Mouse (Mus musculus): ENCODE measurements at regions not wholly inside any gene's neighbourhood (a gene's known extent, or its start where the extent isn't known, plus 50 kb on each side); places are given as distances from the start of the nearest gene placed in this dataset.
A peak's percentile ranks its signal among the peaks of the same experiment; 100 is the strongest.

DNA sequence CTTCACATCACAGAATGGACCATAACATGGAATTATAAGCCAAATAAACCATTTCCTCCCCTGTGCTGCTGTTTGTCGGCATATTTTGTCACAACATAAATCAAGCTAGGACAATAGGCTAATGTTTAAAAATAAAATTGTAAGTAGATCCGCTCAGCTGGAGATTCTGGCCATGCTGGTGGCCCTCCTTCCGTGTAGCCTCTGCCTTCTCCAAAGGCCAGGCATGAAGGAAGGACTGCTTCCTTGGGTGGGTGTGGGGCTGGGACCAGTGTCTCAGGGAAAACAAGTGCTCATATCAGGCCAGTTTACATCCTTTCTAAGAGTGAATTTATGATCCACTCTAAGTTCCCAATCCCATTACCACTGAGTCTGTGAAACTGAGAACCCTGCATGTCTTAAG lies 206.3 kb upstream of the Ppp2r2d start:
- no peak for ATAC-seq (ENCODE audit: low TSS enrichment)

- no peak for ATAC-seq (ENCODE audit: low TSS enrichment)
These were observed 219.8 kb upstream of the Ppp2r2d start for GRCm38 (mm10) chr7:138626061-138626460.

DNA sequence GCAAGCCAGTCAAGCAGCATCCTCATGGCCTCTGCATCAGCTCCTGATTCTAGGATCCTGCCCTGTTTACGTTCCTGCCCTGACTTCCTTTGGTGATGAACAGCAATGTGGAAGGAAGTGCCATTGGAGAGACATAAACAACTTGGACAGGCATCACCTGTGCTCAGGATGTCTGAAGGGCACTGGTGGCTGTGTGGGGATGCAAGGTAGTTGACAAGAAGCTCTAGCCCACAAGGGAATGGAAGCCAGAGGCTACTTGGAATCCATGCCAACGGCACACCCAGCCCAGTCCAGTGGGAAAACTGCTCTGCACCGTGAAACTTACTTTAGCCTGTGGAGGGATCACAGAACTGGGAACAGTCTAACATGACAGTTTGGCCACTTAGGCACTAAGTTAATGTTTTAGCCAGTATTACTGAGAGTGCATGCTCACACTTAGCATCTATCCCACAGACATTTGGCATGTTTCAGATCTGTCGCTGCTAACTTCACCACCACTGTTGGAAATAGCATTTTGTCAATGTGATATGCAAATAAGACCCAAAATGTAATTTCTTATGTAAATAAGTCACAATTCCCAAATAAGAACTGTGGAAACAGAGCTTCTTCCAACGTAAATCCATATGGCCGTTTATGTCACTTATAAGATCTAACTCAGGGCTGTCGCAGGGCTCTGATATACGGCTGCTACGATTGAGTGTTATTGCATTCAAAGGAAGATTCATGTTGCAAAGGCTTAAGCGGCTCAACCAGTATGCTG lies 223.5 kb upstream of the Tcerg1l start:
- peak; percentile 60 for ATAC-seq (ENCODE audit: low TSS enrichment)

- peak; percentile 73 for ATAC-seq (ENCODE audit: low TSS enrichment)
These were observed 222.7 kb upstream of the Tcerg1l start for GRCm38 (mm10) chr7:138620080-138620684.

DNA sequence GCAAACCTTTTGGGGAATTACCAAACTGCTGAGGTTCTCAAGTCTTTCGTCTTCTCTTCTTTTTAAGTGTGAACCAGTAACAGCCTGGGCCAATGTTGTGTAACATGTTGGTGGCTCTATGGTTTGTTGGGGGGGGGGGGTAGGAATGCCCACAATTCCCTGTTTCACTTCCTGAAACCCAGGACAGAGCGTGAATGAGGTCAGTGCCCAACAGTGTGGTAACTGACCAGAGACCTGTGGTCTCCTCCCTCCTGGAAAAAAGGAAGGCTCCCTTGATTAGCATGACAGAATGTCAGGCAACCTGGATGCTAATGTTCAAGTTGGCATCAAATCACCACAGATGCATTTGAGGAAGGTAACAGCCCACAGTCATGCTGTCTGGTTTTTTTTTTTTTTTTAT lies 218.9 kb upstream of the Tcerg1l start:
- no peak for ATAC-seq (ENCODE audit: low TSS enrichment)

- no peak for ATAC-seq (ENCODE audit: low TSS enrichment)
These were observed 212.1 kb upstream of the Tcerg1l start for GRCm38 (mm10) chr7:138609605-138610004.

DNA sequence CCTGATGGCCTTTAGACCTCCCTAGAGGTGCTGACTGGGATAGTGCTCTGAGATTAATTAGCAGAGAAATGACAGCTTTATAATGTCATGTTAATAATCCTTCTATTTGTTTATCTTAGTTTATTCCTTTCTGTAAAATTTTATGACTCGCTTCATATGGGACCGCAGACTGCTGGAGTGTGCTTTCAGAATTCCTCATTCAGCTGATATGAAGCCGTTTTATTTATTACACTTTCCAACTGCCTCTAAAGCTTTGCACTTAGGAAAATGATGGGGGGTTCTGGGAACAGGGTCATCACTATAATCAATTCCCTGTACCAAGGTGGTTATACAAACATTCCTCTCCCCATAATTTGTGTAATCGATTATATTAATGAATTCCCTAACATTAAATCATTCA lies 211.6 kb upstream of the Tcerg1l start:
- ATAC-seq (ENCODE audit: low TSS enrichment): no peak

DNA sequence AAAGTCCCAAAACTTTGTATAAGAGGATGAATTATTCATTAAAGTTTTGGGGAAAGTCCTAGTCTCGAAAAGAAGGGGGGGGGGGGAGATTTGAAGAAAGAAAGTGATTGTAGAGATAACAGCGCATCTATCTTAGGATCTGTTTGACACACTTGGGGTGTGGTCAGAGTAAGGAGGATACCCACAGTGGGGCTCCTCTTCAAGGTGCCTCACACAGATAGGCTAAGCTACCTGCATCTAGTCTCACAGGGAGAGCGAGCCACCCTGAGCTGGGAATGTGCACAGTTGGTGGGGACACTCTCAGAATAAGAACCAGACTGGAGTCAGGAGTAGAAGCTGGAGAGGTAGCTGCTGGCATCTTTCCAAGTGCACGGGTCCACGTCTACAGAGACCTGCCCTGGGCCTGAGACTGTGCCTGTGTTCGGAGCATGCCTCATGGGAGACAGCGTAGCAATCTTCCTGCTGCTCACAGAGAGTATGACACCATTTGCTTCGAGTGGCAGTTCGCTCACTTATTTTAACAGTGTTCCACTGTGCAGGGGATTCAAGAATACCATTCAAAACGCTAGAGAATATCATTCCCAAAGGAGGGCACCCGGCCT lies 208.9 kb upstream of the Tcerg1l start:
- ATAC-seq (ENCODE audit: low TSS enrichment): no peak

- ATAC-seq (ENCODE audit: low TSS enrichment): no peak
These were observed 208.4 kb upstream of the Tcerg1l start for GRCm38 (mm10) chr7:138605923-138606322.

- no peak for ATAC-seq (ENCODE audit: low TSS enrichment)
These were observed 204.2 kb upstream of the Tcerg1l start for GRCm38 (mm10) chr7:138601749-138602148.

- ATAC-seq (ENCODE audit: low TSS enrichment): no peak
These were observed 195.8 kb upstream of the Tcerg1l start for GRCm38 (mm10) chr7:138593344-138593743.

GRCm38 (mm10) chr7:138567352-138567751 lies 169.8 kb upstream of the Tcerg1l start:
- no peak for ATAC-seq (ENCODE audit: low TSS enrichment)

DNA sequence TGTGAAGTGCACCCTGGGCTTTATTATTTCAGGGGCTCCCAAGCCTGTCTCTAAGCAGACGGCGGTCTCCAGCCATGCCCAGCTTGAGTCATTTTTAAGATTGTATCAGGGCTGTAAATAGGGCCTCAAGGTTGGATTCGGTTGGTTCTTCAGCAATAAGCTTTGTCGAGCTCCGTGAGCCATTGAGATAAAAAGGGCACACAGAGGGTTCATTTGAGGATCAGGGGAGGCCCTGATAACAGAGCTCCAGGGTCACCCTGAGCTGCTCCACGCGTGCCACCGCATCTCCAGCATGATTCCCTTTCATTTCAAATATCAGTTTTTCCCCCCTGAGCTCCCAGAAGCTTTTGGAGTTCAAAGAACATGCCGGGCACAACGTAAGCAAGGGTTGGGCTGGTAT lies 154.1 kb upstream of the Tcerg1l start:
- no peak for ATAC-seq (ENCODE audit: low TSS enrichment)

DNA sequence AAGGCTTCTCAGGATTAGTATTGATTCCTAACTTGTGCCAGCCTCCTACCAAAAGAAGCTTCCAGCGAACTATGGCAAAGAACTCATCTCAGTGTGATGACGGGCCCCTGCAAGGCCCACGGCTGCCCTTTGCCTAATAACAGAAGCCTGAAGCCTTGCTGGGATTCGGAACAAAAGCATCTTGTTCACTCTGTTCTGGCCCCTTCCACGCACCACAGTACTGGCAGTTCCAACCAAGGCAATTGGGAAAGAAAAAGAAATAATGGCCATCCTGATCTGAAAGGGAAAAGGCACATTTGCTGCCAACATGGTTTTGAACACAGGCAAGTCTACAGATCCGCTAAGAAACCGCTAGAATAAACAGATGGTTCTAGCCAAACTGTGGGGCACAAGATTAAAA lies 150.4 kb upstream of the Tcerg1l start:
- ATAC-seq (ENCODE audit: low TSS enrichment): peak; percentile 55; the same call in 1 of the 2 replicates

DNA sequence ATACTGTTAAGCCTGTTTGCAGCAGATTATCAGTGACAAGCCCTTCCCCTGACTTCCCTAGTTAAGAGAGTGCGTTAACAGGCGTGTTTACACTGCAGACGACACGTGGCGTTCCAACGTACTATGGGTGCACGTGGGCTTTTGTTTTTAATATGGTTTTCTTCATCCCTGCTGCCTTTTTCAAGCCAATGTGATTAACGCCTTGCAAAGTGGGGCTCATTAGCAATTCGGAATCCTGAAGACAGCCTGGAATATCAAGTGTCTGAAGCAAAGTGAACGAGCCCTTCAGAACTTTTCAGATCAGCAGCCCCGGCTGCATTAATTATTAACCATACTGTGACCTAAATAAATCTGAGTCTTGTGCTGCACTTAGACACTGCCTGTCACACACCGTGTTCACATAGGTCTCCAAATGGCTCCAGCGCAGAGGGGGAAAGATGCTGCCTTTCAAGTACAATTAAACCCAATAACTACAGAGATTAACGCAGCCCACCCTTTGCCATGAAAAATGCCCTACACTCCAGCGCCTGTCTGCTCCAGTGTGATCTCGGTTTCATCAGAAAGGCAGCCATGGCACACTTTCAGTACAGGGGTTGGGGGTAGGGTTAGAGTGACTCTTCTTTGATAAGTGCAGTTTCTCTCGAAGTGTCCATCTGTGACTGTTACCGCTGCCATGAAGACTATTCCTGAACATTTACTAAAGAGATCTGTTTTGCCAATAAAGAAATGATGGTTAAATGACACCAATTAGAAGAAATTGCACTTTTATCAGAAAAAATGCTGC lies 140.7 kb upstream of the Tcerg1l start:
- no peak for ATAC-seq (ENCODE audit: low TSS enrichment)

GRCm38 (mm10) chr7:138526143-138526542 lies 128.6 kb upstream of the Tcerg1l start:
- peak; percentile 81 for ATAC-seq (ENCODE audit: low TSS enrichment)

DNA sequence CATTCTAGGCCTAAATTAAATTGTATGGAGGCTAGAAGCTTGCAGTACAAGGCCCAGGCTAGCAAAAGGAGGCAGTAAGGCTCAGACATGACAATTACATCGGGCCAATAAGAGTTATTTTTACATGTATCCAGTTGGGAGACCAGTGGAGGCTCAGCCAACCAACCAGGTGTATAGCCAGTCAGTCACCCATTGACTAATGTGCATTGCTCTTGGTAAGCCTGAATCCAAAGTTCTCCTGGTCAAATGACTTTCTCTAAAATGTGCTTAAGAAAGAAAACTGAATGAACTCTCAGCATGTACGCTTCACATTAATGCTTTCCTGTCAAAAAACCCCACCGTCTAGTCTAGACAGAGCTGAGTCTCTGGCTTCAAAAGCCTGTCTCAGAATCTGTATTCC lies 127.4 kb upstream of the Tcerg1l start:
- ATAC-seq (ENCODE audit: low TSS enrichment): no peak

DNA sequence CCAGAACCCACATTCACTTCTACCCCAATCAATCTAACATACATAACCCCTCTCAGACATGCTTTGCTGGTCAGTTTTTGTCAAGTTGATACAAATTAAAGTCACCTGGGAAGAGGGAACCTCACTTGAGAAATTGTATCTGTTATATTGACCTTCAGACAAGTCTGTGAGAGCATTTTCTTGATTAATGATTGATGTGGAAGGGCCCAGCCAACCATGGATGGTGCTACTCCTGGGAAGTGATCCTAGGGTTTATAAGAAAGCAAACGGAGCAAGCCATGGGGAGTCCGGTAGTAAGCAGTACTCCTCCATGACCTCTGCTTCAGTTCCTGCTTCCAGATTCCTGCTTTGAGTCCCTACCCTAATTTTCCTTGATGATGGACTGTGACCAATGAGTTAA lies 116.6 kb upstream of the Tcerg1l start:
- ATAC-seq (ENCODE audit: low TSS enrichment): no peak

DNA sequence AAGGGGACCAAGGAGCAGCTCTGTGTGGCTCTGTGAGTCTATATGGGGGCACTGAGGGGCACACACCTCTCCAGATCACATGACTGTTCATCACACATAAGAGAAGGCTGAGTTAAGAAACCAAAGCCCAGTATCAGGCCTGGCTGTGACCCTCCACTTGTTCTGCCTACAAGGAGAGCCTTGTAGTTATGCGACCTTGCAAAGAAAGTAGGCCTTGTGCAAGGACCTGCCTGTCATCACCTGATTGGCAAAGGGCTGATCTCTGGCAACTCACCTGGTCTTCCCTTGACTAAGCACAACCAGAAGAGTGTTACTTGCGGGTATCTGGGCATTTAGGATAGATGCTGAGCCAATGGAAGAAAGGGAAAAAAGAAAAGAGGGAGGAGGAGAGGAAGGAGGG lies 107.7 kb upstream of the Tcerg1l start:
- no peak for ATAC-seq (ENCODE audit: low TSS enrichment)

DNA sequence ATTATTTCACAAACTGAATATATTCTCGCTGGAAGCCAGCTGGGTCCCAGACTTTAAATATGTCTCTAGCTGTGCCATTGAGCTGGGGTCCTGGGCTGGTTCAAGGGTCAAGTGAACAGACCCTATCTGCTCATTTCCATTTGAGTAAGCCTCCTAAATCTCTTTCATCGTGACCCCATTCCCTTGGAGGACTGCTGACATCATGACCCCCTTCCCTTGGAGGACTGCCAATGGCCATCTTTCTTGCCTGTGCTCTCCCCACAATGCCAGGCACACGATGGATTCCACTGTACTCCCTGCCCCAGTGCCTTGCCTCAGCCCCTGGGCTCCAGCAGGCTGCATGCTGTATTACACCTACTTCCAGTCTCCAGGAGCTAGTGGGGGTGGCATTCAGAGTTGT lies 106.5 kb upstream of the Tcerg1l start:
- ATAC-seq (ENCODE audit: low TSS enrichment): no peak

- ATAC-seq (ENCODE audit: low TSS enrichment): no peak
These were observed 105.5 kb upstream of the Tcerg1l start for GRCm38 (mm10) chr7:138503016-138503415.

GRCm38 (mm10) chr7:138501347-138502014 lies 104.0 kb upstream of the Tcerg1l start:
- ATAC-seq (ENCODE audit: low TSS enrichment): no peak
